Mouse (Mus musculus) kidney, postnatal 0 days (tissue): ENCODE measurements around the gene Trmt44. TPM values are rescaled to one million over a fixed set of nuclear protein-coding genes. Genes with fewer than 3 reads are reported as not detected.

Experiments used
- ATAC-seq: fragments of 200-750 bp; cut with Nextera tagmentation; replicated peaks from 2 replicates; pipeline ENCODE4 v1.8.0; 2017; ENCODE audit warnings: low read depth, moderate number of reproducible peaks, moderate TSS enrichment, moderate library complexity; ENCODE audit not compliant: low FRiP score
- DNase-seq: peaks from one replicate; pipeline ENCODE4 v3.0.0-alpha.2; 2016; ENCODE audit warnings: low spot score
- H3K27ac ChIP-seq: fragments of 300-500 bp; sonication (generic); 2 replicates; pipeline ENCODE4 v1.5.1; 2014; ENCODE audit warnings: mild to moderate bottlenecking
- H3K27me3 ChIP-seq: fragments of 300-500 bp; sonication (generic); 2 replicates; pipeline ENCODE4 v1.6.1; 2014; ENCODE audit warnings: low read length, mixed read lengths; ENCODE audit not compliant: insufficient read depth
- H3K36me3 ChIP-seq: fragments of 300-500 bp; sonication (generic); 2 replicates; pipeline ENCODE4 v1.6.1; 2014; ENCODE audit warnings: low read length, mixed read lengths; ENCODE audit not compliant: insufficient read depth
- H3K4me1 ChIP-seq: fragments of 300-500 bp; sonication (generic); replicated peaks from 2 replicates; pipeline ENCODE4 v1.6.1; 2014; ENCODE audit warnings: antibody characterized with exemption, low read length, mixed read lengths; ENCODE audit not compliant: insufficient read depth
- H3K4me2 ChIP-seq: fragments of 300-500 bp; sonication (generic); 2 replicates; pipeline ENCODE4 v1.6.1; 2014; ENCODE audit warnings: mild to moderate bottlenecking, low read length, moderate library complexity, mixed read lengths
- H3K4me3 ChIP-seq: fragments of 300-500 bp; sonication (generic); replicated peaks from 2 replicates; pipeline ENCODE4 v1.5.1; 2014; ENCODE audit warnings: low read depth, low read length
- H3K9ac ChIP-seq: fragments of 300-500 bp; sonication (generic); 2 replicates; pipeline ENCODE4 v1.6.1; 2014; ENCODE audit warnings: low read depth, low read length
- H3K9me3 ChIP-seq: fragments of 300-500 bp; sonication (generic); replicated peaks from 2 replicates; pipeline ENCODE4 v1.6.1; 2016; ENCODE audit warnings: low read length, inconsistent platforms, mixed read lengths
- CTCF ChIP-seq: IDR thresholded peaks from 2 replicates; pipeline ENCODE4 v1.5.1; 2016; ENCODE audit warnings: antibody characterized with exemption, low read depth, mild to moderate bottlenecking, moderate library complexity
- WGBS: fragments of 180-500 bp; shearing (Covaris S2); extraction: QIAGEN DNeasy Blood & Tissue Kit; methylation state at CpG from one replicate; pipeline ENCODE4 v1.1.7; 2014; 5-methylcytosine and 5-hydroxymethylcytosine counted together
- polyA plus RNA-seq: library from polyadenylated mRNA; unstranded; fragments of >200 nt; fragmentation: Nextera tagmentation; extraction: Ambion mirVana; gene quantifications from 2 replicates; pipeline ENCODE4 v1.2.1, GENCODE M21; 2015

Trmt44 gene
- polyA plus RNA-seq, 1 experiment from 2014 or later = 4.2 TPM

GRCm38 (mm10) chr5:35538022-35538421 lies 36.8 kb downstream of the Trmt44 start:
- no peak overlapping the region for H3K27ac ChIP-seq
- no peak overlapping the region for H3K9ac ChIP-seq
- ATAC-seq = no peak
- no peaks in the 10 kb centered on the region for H3K36me3 ChIP-seq
- H3K9me3 ChIP-seq = no peaks in the 10 kb centered on the region
- DNase-seq = no peak
- no peaks in the 10 kb centered on the region for H3K4me1 ChIP-seq
- 84% methylated on average over 3 of the region's 3 CpGs for WGBS
- no peak overlapping the region for H3K4me3 ChIP-seq
- no peaks in the 10 kb centered on the region for H3K27me3 ChIP-seq
- TF ChIP-seq CTCF = no peak
- no peak overlapping the region for H3K4me2 ChIP-seq

DNA sequence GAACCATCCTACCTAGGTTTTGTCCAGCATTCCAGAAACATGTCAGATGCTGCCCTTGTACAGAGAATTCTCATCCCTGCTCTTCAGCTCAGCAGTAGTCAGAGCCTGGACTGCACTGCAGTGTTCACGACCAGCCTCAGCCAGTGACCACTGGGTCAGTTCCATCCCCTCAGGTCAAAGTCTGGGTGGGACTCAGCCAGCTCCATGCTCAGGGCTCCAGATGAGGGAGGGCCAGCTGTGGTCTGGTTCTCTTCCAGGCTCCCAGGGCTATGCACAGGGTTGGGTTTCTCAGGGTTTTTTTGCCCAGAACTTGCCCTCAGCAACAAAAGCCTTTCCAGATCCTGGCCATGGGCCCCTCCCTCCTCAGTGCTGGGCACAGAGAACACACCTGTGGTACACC lies 37.4 kb downstream of the Trmt44 start:
- Histone ChIP-seq H3K4me3 (no peak overlapping the region), H3K9me3 (no peaks in the 10 kb centered on the region), H3K4me1 (no peaks in the 10 kb centered on the region), H3K27ac (no peak overlapping the region), H3K36me3 (no peaks in the 10 kb centered on the region), H3K9ac (no peak overlapping the region), H3K27me3 (no peaks in the 10 kb centered on the region), H3K4me2 (no peak overlapping the region)
- TF ChIP-seq CTCF = no peak
- DNase-seq = no peak
- no peak for ATAC-seq
- 41% methylated on average over 1 of the region's 1 CpGs for WGBS

- Histone ChIP-seq H3K4me3 (no peak overlapping the region), H3K9me3 (no peaks in the 10 kb centered on the region), H3K27me3 (no peaks in the 10 kb centered on the region), H3K36me3 (no peaks in the 10 kb centered on the region), H3K27ac (no peak overlapping the region), H3K4me2 (no peak overlapping the region), H3K4me1 (no peaks in the 10 kb centered on the region), H3K9ac (no peak overlapping the region)
- TF ChIP-seq CTCF = peak; percentile 53; the same call in 1 of the 2 replicates
- DNase-seq (no peak), ATAC-seq (no peak)
- 63% methylated on average over 3 of the region's 3 CpGs for WGBS
Observed at GRCm38 (mm10) chr5:35536271-35536670, 38.6 kb downstream of the Trmt44 start.

GRCm38 (mm10) chr5:35531586-35531985 lies 43.3 kb downstream of the Trmt44 start:
- no peaks in the 10 kb centered on the region for H3K9me3 ChIP-seq
- WGBS = 15% methylated on average over 10 of the region's 10 CpGs
- H3K4me2 ChIP-seq = no peak overlapping the region
- no peaks in the 10 kb centered on the region for H3K4me1 ChIP-seq
- TF ChIP-seq CTCF = no peak
- no peaks in the 10 kb centered on the region for H3K27me3 ChIP-seq
- no peak overlapping the region for H3K27ac ChIP-seq
- H3K4me3 ChIP-seq = no peak overlapping the region
- no peak overlapping the region for H3K9ac ChIP-seq
- ATAC-seq (no peak), DNase-seq (peak; percentile 62)
- no peaks in the 10 kb centered on the region for H3K36me3 ChIP-seq

GRCm38 (mm10) chr5:35530442-35530841 lies 44.4 kb downstream of the Trmt44 start:
- 16% methylated on average over 4 of the region's 4 CpGs for WGBS
- Histone ChIP-seq H3K36me3 (no peaks in the 10 kb centered on the region), H3K27me3 (no peaks in the 10 kb centered on the region), H3K4me1 (no peaks in the 10 kb centered on the region), H3K4me2 (no peak overlapping the region), H3K4me3 (no peak overlapping the region), H3K27ac (no peak overlapping the region), H3K9me3 (no peaks in the 10 kb centered on the region), H3K9ac (no peak overlapping the region)
- DNase-seq = peak; percentile 74
- TF ChIP-seq CTCF = peak; percentile 71
- peak; percentile 37; the same call in 1 of the 2 replicates for ATAC-seq

GRCm38 (mm10) chr5:35525469-35526123 lies 49.3 kb downstream of the Trmt44 start, which contains the start of gene Cpz:
Gene Cpz (minus strand): TSS chr5:35525698.
- no peaks in the 10 kb centered on the region for H3K9me3 ChIP-seq
- peak within 1 kb of the TSS; percentile 44; the same call in 1 of the 2 replicates for H3K9ac ChIP-seq
- peak; percentile 35; the same call in 1 of the 2 replicates for TF ChIP-seq CTCF
- peak within 1 kb of the TSS; percentile 24; the same call in 1 of the 2 replicates for H3K4me3 ChIP-seq
- 2% methylated on average over 29 of the region's 29 CpGs for WGBS
- DNase-seq (peak; percentile 96), ATAC-seq (peak; percentile 82)
- no peaks in the 10 kb centered on the region for H3K4me1 ChIP-seq
- H3K27me3 ChIP-seq = peaks cover 12% of the 10 kb centered on the region; the same call in 1 of the 2 replicates
- H3K4me2 ChIP-seq = peak within 1 kb of the TSS; percentile 51
- no peak within 1 kb of the TSS for H3K27ac ChIP-seq
- H3K36me3 ChIP-seq = no peaks in the 10 kb centered on the region
